Mouse (Mus musculus) kidney, adult 9 months (tissue): Measurements from ENCODE around the gene Prss56.

Experiments used
- DNase-seq: peaks from one replicate; pipeline ENCODE4 v3.0.0; 2022

Gene Prss56

GRCm38 (mm10) chr1:87186261-87187036 is 3.3 kb downstream of the Prss56 start:
- DNase-seq: no peak

- peak; percentile 64 for DNase-seq
Measured at GRCm38 (mm10) chr1:87187037-87187355, 3.9 kb downstream of the Prss56 start.

- DNase-seq: no peak
Measured at GRCm38 (mm10) chr1:87190429-87190828, 7.3 kb downstream of the Prss56 start, which contains the start of gene Chrnd. Chrnd (plus strand) TSS chr1:87190607.

- DNase-seq: no peak
Measured at GRCm38 (mm10) chr1:87197296-87197695, 14.2 kb downstream of the Prss56 start.

GRCm38 (mm10) chr1:87198119-87199065 is 15.3 kb downstream of the Prss56 start:
- DNase-seq: no peak

GRCm38 (mm10) chr1:87200811-87201210 is 17.7 kb downstream of the Prss56 start:
- no peak for DNase-seq

GRCm38 (mm10) chr1:87201848-87202247 is 18.7 kb downstream of the Prss56 start:
- no peak for DNase-seq

- DNase-seq: no peak
Measured at GRCm38 (mm10) chr1:87203779-87204178, 20.7 kb downstream of the Prss56 start.

- DNase-seq: no peak
Measured at GRCm38 (mm10) chr1:87204465-87204864, 21.4 kb downstream of the Prss56 start, which contains the start of gene Chrng. Chrng (plus strand) TSS chr1:87204657.

GRCm38 (mm10) chr1:87205038-87205437 is 21.9 kb downstream of the Prss56 start:
- no peak for DNase-seq

GRCm38 (mm10) chr1:87205502-87205901 is 22.4 kb downstream of the Prss56 start:
- DNase-seq: no peak

GRCm38 (mm10) chr1:87206339-87206738 is 23.2 kb downstream of the Prss56 start:
- no peak for DNase-seq

GRCm38 (mm10) chr1:87211431-87211830 is 28.3 kb downstream of the Prss56 start:
- DNase-seq: no peak

GRCm38 (mm10) chr1:87213735-87214704 is 30.9 kb downstream of the Prss56 start, which contains the start of gene Eif4e2:
Eif4e2 (plus strand) TSS chr1:87213914.
- peak; percentile 95 for DNase-seq

GRCm38 (mm10) chr1:87214748-87215147 is 31.6 kb downstream of the Prss56 start:
- peak; percentile 19 for DNase-seq

- DNase-seq: peak; percentile 75
Measured at GRCm38 (mm10) chr1:87217938-87218337, 34.8 kb downstream of the Prss56 start.

GRCm38 (mm10) chr1:87225739-87226138 is 42.6 kb downstream of the Prss56 start:
- DNase-seq: no peak

- no peak for DNase-seq
Measured at GRCm38 (mm10) chr1:87226409-87227159, 43.5 kb downstream of the Prss56 start.

- DNase-seq: no peak
Measured at GRCm38 (mm10) chr1:87227160-87227550, 44.0 kb downstream of the Prss56 start.

GRCm38 (mm10) chr1:87230606-87231005 is 47.5 kb downstream of the Prss56 start:
- DNase-seq: peak; percentile 51

- DNase-seq: no peak
Measured at GRCm38 (mm10) chr1:87232197-87232596, 49.1 kb downstream of the Prss56 start.
